Mouse (Mus musculus) olfactory bulb, adult 2 months (tissue): ENCODE measurements around the gene Pgm3. TPM values are rescaled to one million over a fixed set of nuclear protein-coding genes. Genes with fewer than 3 reads are reported as not detected.

Experiments
- H3K27ac ChIP-seq: fragments of 200-500 bp; 2 replicates; pipeline ENCODE4 v1.5.1; 2012; ENCODE audit warnings: low read depth, low read length; ENCODE audit not compliant: insufficient read depth
- H3K4me1 ChIP-seq: fragments of 200-500 bp; 2 replicates; pipeline ENCODE4 v1.6.1; 2012; ENCODE audit warnings: low read length; ENCODE audit not compliant: control insufficient read depth, insufficient read depth
- H3K4me3 ChIP-seq: fragments of 200-500 bp; 2 replicates; pipeline ENCODE4 v1.5.1; 2012; ENCODE audit warnings: mild to moderate bottlenecking, low read depth, low read length, moderate library complexity; ENCODE audit not compliant: insufficient read depth
- CTCF ChIP-seq: fragments of 200-500 bp; IDR thresholded peaks from 2 replicates; pipeline ENCODE4 v1.5.1; 2012; ENCODE audit warnings: low read depth, mild to moderate bottlenecking, low read length, moderate library complexity; ENCODE audit not compliant: insufficient read depth
- POLR2A ChIP-seq: fragments of 200-500 bp; IDR thresholded peaks from 2 replicates; pipeline ENCODE4 v1.6.1; 2012; ENCODE audit warnings: mild to moderate bottlenecking, low read depth, low read length, moderate library complexity; ENCODE audit not compliant: insufficient read depth
- WGBS: fragments of 180-500 bp; shearing (Covaris S2); methylation state at CpG from one replicate; pipeline ENCODE4 v1.1.7; 2018; 5-methylcytosine and 5-hydroxymethylcytosine counted together
- polyA plus RNA-seq: library from polyadenylated mRNA; stranded (reverse); fragments of >200 nt; gene quantifications from 2 replicates; pipeline ENCODE4 v1.2.4, GENCODE M21; 2012; ENCODE audit warnings: low replicate concordance; ENCODE audit not compliant: missing spikeins, insufficient read depth, insufficient read length

Gene Pgm3
- polyA plus RNA-seq, 1 experiment = not detected

- 26% methylated on average over 3 of the region's 3 CpGs for WGBS
Measured at GRCm38 (mm10) chr9:86543451-86543850, 28.2 kb downstream of the Pgm3 start.

GRCm38 (mm10) chr9:86534071-86534470 lies 37.6 kb downstream of the Pgm3 start:
- TF ChIP-seq CTCF = no peak
- no peak for TF ChIP-seq POLR2A
- 92% methylated on average over 5 of the region's 5 CpGs for WGBS
- Histone ChIP-seq H3K27ac (no peak overlapping the region), H3K4me3 (no peak overlapping the region), H3K4me1 (no peaks in the 10 kb centered on the region)

More at GRCm38 (mm10) chr9:86543451-86543850, 28.2 kb downstream of the Pgm3 start:
- Histone ChIP-seq H3K4me3 (no peak overlapping the region), H3K4me1 (no peaks in the 10 kb centered on the region), H3K27ac (no peak overlapping the region)
- TF ChIP-seq POLR2A (no peak), CTCF (no peak)

GRCm38 (mm10) chr9:86525600-86525999 lies 46.0 kb downstream of the Pgm3 start:
- WGBS = 55% methylated on average over 2 of the region's 2 CpGs
- H3K4me3 ChIP-seq = no peak overlapping the region
- no peak for TF ChIP-seq CTCF
- no peak for TF ChIP-seq POLR2A
- no peaks in the 10 kb centered on the region for H3K4me1 ChIP-seq
- no peak overlapping the region for H3K27ac ChIP-seq

GRCm38 (mm10) chr9:86522335-86522734 lies 49.3 kb downstream of the Pgm3 start:
- H3K4me1 ChIP-seq = no peaks in the 10 kb centered on the region
- TF ChIP-seq CTCF (no peak), POLR2A (no peak)
- no peak overlapping the region for H3K4me3 ChIP-seq
- H3K27ac ChIP-seq = no peak overlapping the region

- no peak overlapping the region for H3K4me3 ChIP-seq
- 93% methylated on average over 4 of the region's 4 CpGs for WGBS
- no peak for TF ChIP-seq CTCF
- H3K4me1 ChIP-seq = no peaks in the 10 kb centered on the region
- no peak overlapping the region for H3K27ac ChIP-seq
Measured at GRCm38 (mm10) chr9:86514798-86515197, 56.8 kb downstream of the Pgm3 start.

GRCm38 (mm10) chr9:86514390-86514789 lies 57.3 kb downstream of the Pgm3 start:
- 92% methylated on average over 3 of the region's 3 CpGs for WGBS
- H3K27ac ChIP-seq = no peak overlapping the region
- no peak overlapping the region for H3K4me3 ChIP-seq
- no peaks in the 10 kb centered on the region for H3K4me1 ChIP-seq
- no peak for TF ChIP-seq CTCF

GRCm38 (mm10) chr9:86513733-86514132 lies 57.9 kb downstream of the Pgm3 start:
- TF ChIP-seq POLR2A (no peak), CTCF (no peak)
- Histone ChIP-seq H3K4me1 (no peaks in the 10 kb centered on the region), H3K4me3 (no peak overlapping the region), H3K27ac (no peak overlapping the region)
- 52% methylated on average over 5 of the region's 5 CpGs for WGBS

GRCm38 (mm10) chr9:86507437-86507836 lies 64.2 kb downstream of the Pgm3 start:
- WGBS = 78% methylated on average over 4 of the region's 4 CpGs
- no peak overlapping the region for H3K4me3 ChIP-seq
- TF ChIP-seq POLR2A = no peak
- TF ChIP-seq CTCF = no peak
- H3K27ac ChIP-seq = no peak overlapping the region
- no peaks in the 10 kb centered on the region for H3K4me1 ChIP-seq

Other genes starting within 250 kb of the Pgm3 start
- gene Ube2cbp, start 106.9 kb downstream of the Pgm3 start, polyA plus RNA-seq = not detected in 2 replicates
- gene Dop1a, start 104.7 kb downstream of the Pgm3 start, polyA plus RNA-seq = not detected in 2 replicates
- gene Rwdd2a, start 149 bp upstream of the Pgm3 start, polyA plus RNA-seq = not detected in 2 replicates
- not detected in 2 replicates for gene Me1, start 124.1 kb upstream of the Pgm3 start, polyA plus RNA-seq
- gene Prss35, start 171.8 kb upstream of the Pgm3 start, polyA plus RNA-seq = not detected in 2 replicates